In genomic region chr7:12774606-12775005, GRCm38 (mm10) we compare ENCODE assay signal across 8 mouse cellular contexts. TPM values are rescaled to one million over a fixed set of nuclear protein-coding genes. Genes with fewer than 3 reads are reported as not detected.
DNase-seq lines count a peak whose midpoint lies in the region; ATAC-seq lines count a peak whose summit lies in the region.

No protein-coding gene starts in this region.

- no peak for ATAC-seq in granulocyte monocyte progenitor cell, adult 5-6 weeks (replicated peaks; ENCODE audit: poor library complexity, severe bottlenecking)

- DNase-seq in kidney, adult 18-20 months = peak; percentile 75
- DNase-seq in kidney, postnatal 4 days = no peak
- DNase-seq in cerebellum, adult 18-20 months = peak; percentile 93 to 95
- DNase-seq in heart, adult 9 months (ENCODE audit: low spot score in 2 of 2) = peak; percentile 29 to 53
- DNase-seq in right cerebral cortex, adult 2 months (ENCODE audit: low spot score in 2 of 2) = peak; percentile 48 to 50
- no peak for DNase-seq in c-Kit-positive CD71-positive TER-119-positive erythroid progenitor cells, embryonic 14.5 days (ENCODE audit: low spot score)
- DNase-seq in testis, postnatal 14 days (ENCODE audit: low spot score) = no peak

RNA-seq across cellular contexts. Expression of gene Zscan18, which starts 28.8 kb away (rescaled TPM):
- total RNA-seq in granulocyte monocyte progenitor cell, adult 5-6 weeks (2014; fragmentation: Nextera tagmentation) = 0.26 and 3.4 TPM in 2 replicates
- 1.6 and 3.3 TPM in 2 replicates for total RNA-seq in granulocyte monocyte progenitor cell, adult 5-6 weeks (2017)

RNA-seq across cellular contexts. Expression of gene Vmn2r56, which starts 39.8 kb away (rescaled TPM):
- not detected in 2 replicates for total RNA-seq in granulocyte monocyte progenitor cell, adult 5-6 weeks (2014; fragmentation: Nextera tagmentation)
- not detected in 2 replicates for total RNA-seq in granulocyte monocyte progenitor cell, adult 5-6 weeks (2017)

RNA-seq across cellular contexts. Expression of gene Zfp329, which starts 44.1 kb away (rescaled TPM):
- 9.1 and 16.6 TPM in 2 replicates for total RNA-seq in granulocyte monocyte progenitor cell, adult 5-6 weeks (2014; fragmentation: Nextera tagmentation)
- total RNA-seq in granulocyte monocyte progenitor cell, adult 5-6 weeks (2017) = 6.7 and 8.3 TPM in 2 replicates

RNA-seq across cellular contexts. Expression of gene Zfp110, which starts 60.0 kb away (rescaled TPM):
- 28.1 and 34.8 TPM in 2 replicates for total RNA-seq in granulocyte monocyte progenitor cell, adult 5-6 weeks (2014; fragmentation: Nextera tagmentation)
- 38.2 and 45.9 TPM in 2 replicates for total RNA-seq in granulocyte monocyte progenitor cell, adult 5-6 weeks (2017)

Comparison
In these comparisons a context has a peak if more than half of its experiments do, and no peak if none do; other contexts are left out.
1. DNase-seq: peak in kidney, adult 18-20 months (single experiment), cerebellum, adult 18-20 months (2 of 2), heart, adult 9 months (2 of 2) and right cerebral cortex, adult 2 months (2 of 2); none in kidney, postnatal 4 days (0 of 2), c-Kit-positive CD71-positive TER-119-positive erythroid progenitor cells, embryonic 14.5 days (single experiment) and testis, postnatal 14 days (single experiment).